Comparison of ENCODE assay signal across 17 mouse cellular contexts in the genomic region with DNA sequence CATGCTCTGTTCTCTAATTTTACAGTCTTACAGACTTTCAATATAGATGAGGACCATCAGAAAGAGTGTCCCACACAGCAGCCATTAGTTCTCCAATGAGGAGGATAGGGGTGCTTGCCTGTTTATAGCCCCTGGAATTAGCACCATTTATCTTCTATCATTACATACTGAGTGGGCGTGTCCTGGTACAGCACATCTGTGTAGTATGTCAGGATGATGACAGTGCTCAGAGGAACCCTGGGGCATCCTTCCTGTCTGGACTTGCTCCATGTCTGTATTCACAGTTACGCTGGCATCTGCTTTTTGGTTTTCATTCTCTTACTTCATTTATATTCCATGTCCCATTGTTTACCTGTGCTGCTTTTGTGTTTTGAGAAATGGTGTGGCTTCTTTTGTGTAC.
DNase-seq lines count a peak whose midpoint lies in the region; ATAC-seq and TF ChIP-seq lines count a peak whose summit lies in the region.
"Had no signal": no experiment of that assay in that cellular context is flagged by ENCODE, and none has a peak within 500 bp of the region (broad histone marks: within the 10 kb centered on the region; RNA-seq: fewer than 3 reads in every experiment).

No protein-coding gene starts in this region.

- H3K36me3 ChIP-seq in forebrain, embryonic 13.5 days (ENCODE audit: poor library complexity, severe bottlenecking): no peaks in the 10 kb centered on the region
- H3K36me3 ChIP-seq in forebrain, embryonic 11.5 days (ENCODE audit: control insufficient read depth, insufficient read depth, low read length): no peaks in the 10 kb centered on the region
- no peaks in the 10 kb centered on the region for H3K36me3 ChIP-seq in hindbrain, embryonic 12.5 days
- no peaks in the 10 kb centered on the region for H3K36me3 ChIP-seq in hindbrain, embryonic 14.5 days (replicated peaks; ENCODE audit: control insufficient read depth, insufficient read depth)
- no peaks in the 10 kb centered on the region for H3K36me3 ChIP-seq in neural tube, embryonic 12.5 days
- no peaks in the 10 kb centered on the region for H3K36me3 ChIP-seq in neural tube, embryonic 15.5 days
- H3K36me3 ChIP-seq in liver, postnatal 0 days (replicated peaks; ENCODE audit: insufficient read depth, low read length): no peaks in the 10 kb centered on the region
- H3K36me3 ChIP-seq: embryonic facial prominence, embryonic 13.5 days; heart, embryonic 12.5 days; hindbrain, embryonic 10.5 days had no signal

- H3K27ac ChIP-seq in forebrain, embryonic 13.5 days: no peak overlapping the region
- H3K27ac ChIP-seq in forebrain, embryonic 11.5 days (ENCODE audit: low read depth, low read length): no peak overlapping the region
- H3K27ac ChIP-seq in hindbrain, embryonic 12.5 days: no peak overlapping the region
- H3K27ac ChIP-seq in hindbrain, embryonic 14.5 days: no peak overlapping the region
- H3K27ac ChIP-seq in neural tube, embryonic 12.5 days: no peak overlapping the region
- no peak overlapping the region for H3K27ac ChIP-seq in neural tube, embryonic 15.5 days (replicated peaks)
- no peak overlapping the region for H3K27ac ChIP-seq in liver, postnatal 0 days (ENCODE audit: low read depth)
- H3K27ac ChIP-seq: embryonic facial prominence, embryonic 13.5 days; gastrocnemius, adult 2 months; hindbrain, embryonic 10.5 days had no signal

- peak; percentile 66; the same call in 1 of the 2 replicates for ATAC-seq in forebrain, embryonic 13.5 days
- no peak for ATAC-seq in forebrain, embryonic 11.5 days (replicated peaks; ENCODE audit: low FRiP score)
- peak; percentile 40; the same call in 1 of the 2 replicates for ATAC-seq in hindbrain, embryonic 12.5 days (ENCODE audit: low FRiP score)
- ATAC-seq in hindbrain, embryonic 14.5 days (ENCODE audit: low FRiP score): no peak
- ATAC-seq in neural tube, embryonic 12.5 days (ENCODE audit: low FRiP score, low read depth): 0 out of 2 replicates have a peak, but pooled peaks have one; percentile 65
- no peak for ATAC-seq in neural tube, embryonic 15.5 days (ENCODE audit: low FRiP score)
- ATAC-seq in liver, postnatal 0 days: no peak
- ATAC-seq: activated CD4-positive, CD25-positive, alpha-beta regulatory T cell, adult 4 months; inflammation-experienced regulatory T-cells, adult 6 months; intestine, postnatal 0 days; Patski had no signal

- no peaks in the 10 kb centered on the region for H3K27me3 ChIP-seq in forebrain, embryonic 13.5 days
- H3K27me3 ChIP-seq in forebrain, embryonic 11.5 days (ENCODE audit: control insufficient read depth, insufficient read depth, low read length): no peaks in the 10 kb centered on the region
- H3K27me3 ChIP-seq in hindbrain, embryonic 12.5 days: no peaks in the 10 kb centered on the region
- H3K27me3 ChIP-seq in hindbrain, embryonic 14.5 days (ENCODE audit: control insufficient read depth, insufficient read depth, low read length): no peaks in the 10 kb centered on the region
- no peaks in the 10 kb centered on the region for H3K27me3 ChIP-seq in neural tube, embryonic 12.5 days (replicated peaks)
- H3K27me3 ChIP-seq in neural tube, embryonic 15.5 days (replicated peaks): no peaks in the 10 kb centered on the region
- H3K27me3 ChIP-seq in liver, postnatal 0 days (ENCODE audit: insufficient read depth, low read length): no peaks in the 10 kb centered on the region
- H3K27me3 ChIP-seq: CH12.LX; heart, embryonic 12.5 days; Patski had no signal

- H3K9me3 ChIP-seq in forebrain, embryonic 13.5 days (replicated peaks): no peaks in the 10 kb centered on the region
- H3K9me3 ChIP-seq in forebrain, embryonic 11.5 days (ENCODE audit: control insufficient read depth, low read length): no peaks in the 10 kb centered on the region
- no peaks in the 10 kb centered on the region for H3K9me3 ChIP-seq in hindbrain, embryonic 12.5 days (replicated peaks)
- H3K9me3 ChIP-seq in hindbrain, embryonic 14.5 days (ENCODE audit: control insufficient read depth, low read length): no peaks in the 10 kb centered on the region
- H3K9me3 ChIP-seq in neural tube, embryonic 12.5 days: no peaks in the 10 kb centered on the region
- H3K9me3 ChIP-seq in neural tube, embryonic 15.5 days (replicated peaks): no peaks in the 10 kb centered on the region
- no peaks in the 10 kb centered on the region for H3K9me3 ChIP-seq in liver, postnatal 0 days (ENCODE audit: low read length)
- H3K9me3 ChIP-seq: embryonic facial prominence, embryonic 13.5 days; heart, embryonic 12.5 days; hindbrain, embryonic 10.5 days had no signal

- H3K4me3 ChIP-seq in forebrain, embryonic 13.5 days: no peak overlapping the region
- H3K4me3 ChIP-seq in forebrain, embryonic 11.5 days (ENCODE audit: low read depth, low read length): no peak overlapping the region
- no peak overlapping the region for H3K4me3 ChIP-seq in hindbrain, embryonic 12.5 days
- H3K4me3 ChIP-seq in hindbrain, embryonic 14.5 days (replicated peaks; ENCODE audit: low read length): no peak overlapping the region
- no peak overlapping the region for H3K4me3 ChIP-seq in neural tube, embryonic 12.5 days
- H3K4me3 ChIP-seq in neural tube, embryonic 15.5 days (replicated peaks): no peak overlapping the region
- H3K4me3 ChIP-seq in liver, postnatal 0 days (ENCODE audit: low read depth, low read length): no peak overlapping the region
- H3K4me3 ChIP-seq: embryonic facial prominence, embryonic 13.5 days; gastrocnemius, adult 2 months; heart, embryonic 12.5 days; hindbrain, embryonic 10.5 days had no signal

- H3K4me1 ChIP-seq in forebrain, embryonic 13.5 days: no peaks in the 10 kb centered on the region
- H3K4me1 ChIP-seq in forebrain, embryonic 11.5 days (replicated peaks; ENCODE audit: control insufficient read depth, insufficient read depth, low read length): no peaks in the 10 kb centered on the region
- H3K4me1 ChIP-seq in hindbrain, embryonic 12.5 days: no peaks in the 10 kb centered on the region
- H3K4me1 ChIP-seq in hindbrain, embryonic 14.5 days (replicated peaks; ENCODE audit: control insufficient read depth, insufficient read depth, low read length): no peaks in the 10 kb centered on the region
- H3K4me1 ChIP-seq in neural tube, embryonic 12.5 days: no peaks in the 10 kb centered on the region
- no peaks in the 10 kb centered on the region for H3K4me1 ChIP-seq in neural tube, embryonic 15.5 days
- no peaks in the 10 kb centered on the region for H3K4me1 ChIP-seq in liver, postnatal 0 days (ENCODE audit: insufficient read depth)
- H3K4me1 ChIP-seq: embryonic facial prominence, embryonic 13.5 days; heart, embryonic 12.5 days; hindbrain, embryonic 10.5 days had no signal

- H3K9ac ChIP-seq in forebrain, embryonic 13.5 days: no peak overlapping the region
- H3K9ac ChIP-seq in forebrain, embryonic 11.5 days (ENCODE audit: low read length): no peak overlapping the region
- no peak overlapping the region for H3K9ac ChIP-seq in hindbrain, embryonic 12.5 days
- no peak overlapping the region for H3K9ac ChIP-seq in hindbrain, embryonic 14.5 days
- H3K9ac ChIP-seq in neural tube, embryonic 12.5 days: no peak overlapping the region
- H3K9ac ChIP-seq in neural tube, embryonic 15.5 days (replicated peaks): no peak overlapping the region
- H3K9ac ChIP-seq in liver, postnatal 0 days (replicated peaks): no peak overlapping the region
- H3K9ac ChIP-seq: embryonic facial prominence, embryonic 13.5 days; heart, embryonic 12.5 days had no signal

- no peak for TF ChIP-seq CTCF in liver, postnatal 0 days (IDR thresholded peaks at IDR 0.05; ENCODE audit: low read depth)

- H3K4me2 ChIP-seq in forebrain, embryonic 13.5 days: no peak overlapping the region
- no peak overlapping the region for H3K4me2 ChIP-seq in forebrain, embryonic 11.5 days (ENCODE audit: low read depth, low read length, severe bottlenecking)
- H3K4me2 ChIP-seq in hindbrain, embryonic 12.5 days (replicated peaks): no peak overlapping the region
- no peak overlapping the region for H3K4me2 ChIP-seq in hindbrain, embryonic 14.5 days (replicated peaks)
- no peak overlapping the region for H3K4me2 ChIP-seq in neural tube, embryonic 12.5 days (replicated peaks)
- H3K4me2 ChIP-seq in neural tube, embryonic 15.5 days: no peak overlapping the region
- H3K4me2 ChIP-seq in liver, postnatal 0 days (ENCODE audit: low read depth, low read length): no peak overlapping the region
- H3K4me2 ChIP-seq: embryonic facial prominence, embryonic 13.5 days; heart, embryonic 12.5 days had no signal

- no peak for TF ChIP-seq EP300 in liver, postnatal 0 days (IDR thresholded peaks at IDR 0.05; ENCODE audit: low read depth)

- 74% methylated on average over 2 of the region's 2 CpGs for WGBS in forebrain, embryonic 13.5 days
- WGBS in forebrain, embryonic 11.5 days: 72% methylated on average over 2 of the region's 2 CpGs
- WGBS in hindbrain, embryonic 12.5 days: 69% methylated on average over 2 of the region's 2 CpGs
- 48% methylated on average over 2 of the region's 2 CpGs for WGBS in hindbrain, embryonic 14.5 days
- 65% methylated on average over 2 of the region's 2 CpGs for WGBS in neural tube, embryonic 12.5 days
- 48% methylated on average over 2 of the region's 2 CpGs for WGBS in neural tube, embryonic 15.5 days
- WGBS in liver, postnatal 0 days (ENCODE audit: insufficient replicate concordance): 54% methylated on average over 2 of the region's 2 CpGs

- DNase-seq in forebrain, embryonic 11.5 days (ENCODE audit: low spot score): no peak
- no peak for DNase-seq in hindbrain, embryonic 14.5 days (ENCODE audit: low spot score)
- no peak for DNase-seq in liver, postnatal 0 days
- DNase-seq: gastrocnemius, adult 2 months; gastrocnemius, postnatal 25 days had no signal

Comparison
In these comparisons a context has a peak if more than half of its experiments do, and no peak if none do; other contexts are left out.
1. ATAC-seq: peak in forebrain, embryonic 13.5 days (single experiment), hindbrain, embryonic 12.5 days (single experiment) and neural tube, embryonic 12.5 days (single experiment); none in forebrain, embryonic 11.5 days (single experiment), hindbrain, embryonic 14.5 days (single experiment), neural tube, embryonic 15.5 days (single experiment) and liver, postnatal 0 days (single experiment).